ENCODE assay signal across 9 mouse cellular contexts in the genomic region with DNA sequence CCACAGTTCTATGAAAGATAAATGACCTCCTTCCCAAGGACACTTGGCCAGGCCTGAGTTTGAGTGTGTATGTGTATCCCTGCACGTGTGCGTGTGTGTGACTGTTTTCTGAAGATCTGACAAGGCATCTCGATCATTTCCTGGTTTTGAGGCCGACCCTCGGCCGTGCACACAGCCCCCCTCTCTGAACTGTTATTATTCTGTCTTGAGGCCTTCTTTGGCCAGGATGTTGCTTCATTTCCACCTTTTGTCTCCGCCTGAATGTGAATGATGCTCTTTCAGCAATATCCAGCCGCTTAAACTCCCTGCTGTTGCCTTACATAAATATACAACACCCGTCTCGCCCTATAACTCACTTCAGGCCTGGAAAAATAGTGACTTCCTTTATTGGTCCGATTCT. TPM values are rescaled to one million over a fixed set of nuclear protein-coding genes. Genes with fewer than 3 reads are reported as not detected.
DNase-seq lines count a peak whose midpoint lies in the region; ATAC-seq and TF ChIP-seq lines count a peak whose summit lies in the region.
"Had no signal": no experiment of that assay in that cellular context is flagged by ENCODE, and none has a peak within 500 bp of the region (broad histone marks: within the 10 kb centered on the region; RNA-seq: fewer than 3 reads in every experiment).

No protein-coding gene starts in this region.

- no peak overlapping the region for H3K27ac ChIP-seq in liver, embryonic 12.5 days
- peak overlapping the region; percentile 57 for H3K27ac ChIP-seq in heart, postnatal 0 days (ENCODE audit: low read depth)
- H3K27ac ChIP-seq in liver, adult 2 months (replicated peaks; ENCODE audit: insufficient read depth, low read depth, low read length) = peak overlapping the region; percentile 11
- no peak overlapping the region for H3K27ac ChIP-seq in stomach, embryonic 16.5 days (ENCODE audit: low read length)

- no peak overlapping the region for H3K4me2 ChIP-seq in liver, embryonic 12.5 days
- no peak overlapping the region for H3K4me2 ChIP-seq in heart, postnatal 0 days (ENCODE audit: low read depth, low read length)
- no peak overlapping the region for H3K4me2 ChIP-seq in stomach, embryonic 16.5 days (ENCODE audit: low read depth, low read length)

- H3K4me1 ChIP-seq in liver, embryonic 12.5 days = peaks cover 5% of the 10 kb centered on the region; the same call in 1 of the 2 replicates
- no peaks in the 10 kb centered on the region for H3K4me1 ChIP-seq in heart, postnatal 0 days (ENCODE audit: control insufficient read depth, insufficient read depth)
- H3K4me1 ChIP-seq in liver, adult 2 months (ENCODE audit: control insufficient read depth, insufficient read depth, low read length) = peaks cover 2% of the 10 kb centered on the region; the same call in 1 of the 2 replicates
- peaks cover 7% of the 10 kb centered on the region; the same call in 1 of the 2 replicates for H3K4me1 ChIP-seq in stomach, embryonic 16.5 days (ENCODE audit: control insufficient read depth, insufficient read depth, low read length)

- 28% methylated on average over 11 of the region's 11 CpGs for WGBS in liver, embryonic 12.5 days (ENCODE audit: insufficient replicate concordance)
- WGBS in heart, postnatal 0 days = 52% methylated on average over 11 of the region's 11 CpGs
- 80% methylated on average over 11 of the region's 11 CpGs for WGBS in liver, adult 2 months
- WGBS in stomach, embryonic 16.5 days = 43% methylated on average over 11 of the region's 11 CpGs

- no peaks in the 10 kb centered on the region for H3K27me3 ChIP-seq in liver, embryonic 12.5 days (replicated peaks)
- no peaks in the 10 kb centered on the region for H3K27me3 ChIP-seq in heart, postnatal 0 days (ENCODE audit: control insufficient read depth, insufficient read depth, low read length)
- no peaks in the 10 kb centered on the region for H3K27me3 ChIP-seq in liver, adult 2 months (ENCODE audit: control insufficient read depth, insufficient read depth, low read length)
- no peaks in the 10 kb centered on the region for H3K27me3 ChIP-seq in stomach, embryonic 16.5 days (ENCODE audit: control insufficient read depth, insufficient read depth, low read length)

- TF ChIP-seq EP300 in heart, postnatal 0 days (IDR thresholded peaks at IDR 0.05; ENCODE audit: low read depth) = peak; percentile 75; the same call in 1 of the 2 replicates

- no peak overlapping the region for H3K4me3 ChIP-seq in liver, embryonic 12.5 days
- H3K4me3 ChIP-seq in heart, postnatal 0 days (ENCODE audit: low read depth, low read length) = no peak overlapping the region
- H3K4me3 ChIP-seq in liver, adult 2 months (ENCODE audit: insufficient read depth, low read depth, low read length) = no peak overlapping the region
- no peak overlapping the region for H3K4me3 ChIP-seq in stomach, embryonic 16.5 days (replicated peaks; ENCODE audit: low read length)

- TF ChIP-seq CTCF in heart, postnatal 0 days (IDR thresholded peaks at IDR 0.05; ENCODE audit: low read depth) = no peak
- TF ChIP-seq CTCF in liver, adult 2 months (IDR thresholded peaks at IDR 0.05; ENCODE audit: low read depth, low read length) = no peak

- no peaks in the 10 kb centered on the region for H3K9me3 ChIP-seq in liver, embryonic 12.5 days (replicated peaks)
- H3K9me3 ChIP-seq in heart, postnatal 0 days (replicated peaks; ENCODE audit: control insufficient read depth, low read length) = no peaks in the 10 kb centered on the region
- no peaks in the 10 kb centered on the region for H3K9me3 ChIP-seq in stomach, embryonic 16.5 days (replicated peaks; ENCODE audit: control insufficient read depth, low read length)

- H3K9ac ChIP-seq in liver, embryonic 12.5 days = no peak overlapping the region
- no peak overlapping the region for H3K9ac ChIP-seq in heart, postnatal 0 days (replicated peaks; ENCODE audit: low read depth, low read length)
- no peak overlapping the region for H3K9ac ChIP-seq in liver, adult 2 months (ENCODE audit: low read depth, low read length)
- no peak overlapping the region for H3K9ac ChIP-seq in stomach, embryonic 16.5 days (ENCODE audit: low read length)

- no peak for ATAC-seq in liver, embryonic 12.5 days
- ATAC-seq in heart, postnatal 0 days (ENCODE audit: insufficient read depth, low read depth) = peak; percentile 84
- peak; percentile 29; the same call in 1 of the 2 replicates for ATAC-seq in stomach, embryonic 16.5 days (ENCODE audit: insufficient read depth, low FRiP score)

- no peaks in the 10 kb centered on the region for H3K36me3 ChIP-seq in liver, embryonic 12.5 days
- no peaks in the 10 kb centered on the region for H3K36me3 ChIP-seq in heart, postnatal 0 days (replicated peaks; ENCODE audit: control insufficient read depth, insufficient read depth, low read length)
- no peaks in the 10 kb centered on the region for H3K36me3 ChIP-seq in liver, adult 2 months (ENCODE audit: control insufficient read depth, insufficient read depth, low read length)
- no peaks in the 10 kb centered on the region for H3K36me3 ChIP-seq in stomach, embryonic 16.5 days (ENCODE audit: control insufficient read depth, insufficient read depth, low read length)

- no peak for TF ChIP-seq POLR2A in liver, adult 2 months (IDR thresholded peaks at IDR 0.05; ENCODE audit: extremely low read depth, insufficient read depth, low read length)

- peak; percentile 10 for DNase-seq in liver
- peak; percentile 72 for DNase-seq in heart, postnatal 0 days (ENCODE audit: low spot score)
- peak; percentile 26 for DNase-seq in liver, adult 2 months (ENCODE audit: extremely low read depth, low read depth, low spot score)
- no peak for DNase-seq in cerebellum, postnatal 25 days
- DNase-seq in layer of hippocampus, postnatal 10 days (ENCODE audit: low spot score in 2 of 2) = no peak
- no peak for DNase-seq in natural killer cell, adult 2 months (ENCODE audit: low spot score in 2 of 2)
- DNase-seq: right cerebral cortex, postnatal 25 days had no signal

- H3K79me2 ChIP-seq in liver, adult 2 months (ENCODE audit: control insufficient read depth, insufficient read depth, low read length) = no peaks in the 10 kb centered on the region

RNA-seq across cellular contexts. Expression of a gene that starts 39.9 kb away (rescaled TPM):
- polyA plus RNA-seq in liver, embryonic 12.5 days (2016; fragmentation: Nextera tagmentation; extraction: Ambion mirVana) = not detected in 2 replicates
- total RNA-seq in heart, postnatal 0 days (2014; rRNA removed; ENCODE audit: low replicate concordance) = not detected in 2 replicates
- not detected in 2 replicates for polyA plus RNA-seq in heart, postnatal 0 days (2015; fragmentation: Nextera tagmentation; extraction: Ambion mirVana)
- not detected in 2 replicates for total RNA-seq in liver, adult 2 months (2014; rRNA removed)
- polyA plus RNA-seq in liver, adult 2 months (2012; rRNA removed) = not detected in 2 replicates
- polyA plus RNA-seq in stomach, embryonic 16.5 days (2015; fragmentation: Nextera tagmentation; extraction: Ambion mirVana) = not detected in 2 replicates
- total RNA-seq in layer of hippocampus, postnatal 10 days (2021) = not detected

Comparison
In these comparisons a context has a peak if more than half of its experiments do, and no peak if none do; other contexts are left out.
1. H3K27ac ChIP-seq: peak in heart, postnatal 0 days (single experiment) and liver, adult 2 months (single experiment); none in liver, embryonic 12.5 days (single experiment) and stomach, embryonic 16.5 days (single experiment).
2. DNase-seq: peak in liver (single experiment), heart, postnatal 0 days (single experiment) and liver, adult 2 months (single experiment); none in cerebellum, postnatal 25 days (0 of 2), layer of hippocampus, postnatal 10 days (0 of 2) and natural killer cell, adult 2 months (0 of 2).